Mouse (Mus musculus): ENCODE results near the gene Ifitm10. TPM values are rescaled to one million over a fixed set of nuclear protein-coding genes. Genes with fewer than 3 reads are reported as not detected.
"Not testable (repeated sequence)": the region's sequence is repeated elsewhere in the genome, so short reads cannot be mapped to it uniquely, and the experiment has no call there.

The Ifitm10 gene
- total RNA-seq, 2 experiments from 2014 or later, result 26.4 to 28.8 TPM

GRCm38 (mm10) chr7:142293851-142294250, 79.7 kb downstream of the Ifitm10 start:
- intact Hi-C loops (cut with DNase I), result loop anchor here (1.0 kb wide), 1 partner anchor 17 kb away; no protein-coding TSS in a partner anchor
- DNase-seq (ENCODE audit: low spot score in 2 of 2), result peak in 1 of 2 experiments; percentile 13

DNA sequence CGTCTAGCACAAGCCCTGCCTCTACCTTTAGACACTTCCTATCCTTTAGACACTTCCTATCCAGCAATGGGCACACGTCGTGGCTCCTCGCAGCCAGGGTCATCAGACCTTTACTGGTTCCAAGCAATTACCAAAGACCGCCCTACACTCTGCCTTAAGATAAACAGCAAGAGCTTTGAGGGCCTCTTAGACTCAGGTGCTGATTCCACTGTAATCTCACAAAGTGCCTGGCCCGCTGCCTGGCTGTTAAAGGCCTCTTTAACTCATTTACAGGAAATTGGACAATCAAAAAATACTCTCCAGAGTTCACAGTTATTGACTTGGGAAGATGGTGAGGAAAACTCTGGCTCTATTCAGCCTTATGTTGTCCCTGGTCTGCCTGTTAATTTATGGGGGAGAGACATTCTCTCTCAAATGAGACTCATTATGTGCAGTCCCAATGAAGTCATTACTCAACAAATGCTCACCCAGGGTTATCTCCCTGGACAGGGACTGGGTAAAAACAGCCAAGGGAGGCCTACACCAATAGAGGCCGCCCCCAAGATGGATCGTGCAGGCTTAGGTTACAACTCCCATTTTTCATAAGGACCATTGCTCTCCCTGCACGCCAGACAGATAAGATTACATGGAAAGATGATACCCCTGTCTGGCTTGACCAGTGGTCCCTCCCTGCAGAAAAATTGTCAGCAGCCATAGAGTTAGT, 87.5 kb downstream of the Ifitm10 start:
- intact Hi-C loops (cut with DNase I); DNase-seq (ENCODE audit: low spot score in 2 of 2): not testable (repeated sequence)

- intact Hi-C loops (cut with DNase I), result no loop called here
- peak; percentile 18 to 21 for DNase-seq (ENCODE audit: low spot score in 2 of 2)
Observed at GRCm38 (mm10) chr7:142285130-142285835, 88.3 kb downstream of the Ifitm10 start.

DNA sequence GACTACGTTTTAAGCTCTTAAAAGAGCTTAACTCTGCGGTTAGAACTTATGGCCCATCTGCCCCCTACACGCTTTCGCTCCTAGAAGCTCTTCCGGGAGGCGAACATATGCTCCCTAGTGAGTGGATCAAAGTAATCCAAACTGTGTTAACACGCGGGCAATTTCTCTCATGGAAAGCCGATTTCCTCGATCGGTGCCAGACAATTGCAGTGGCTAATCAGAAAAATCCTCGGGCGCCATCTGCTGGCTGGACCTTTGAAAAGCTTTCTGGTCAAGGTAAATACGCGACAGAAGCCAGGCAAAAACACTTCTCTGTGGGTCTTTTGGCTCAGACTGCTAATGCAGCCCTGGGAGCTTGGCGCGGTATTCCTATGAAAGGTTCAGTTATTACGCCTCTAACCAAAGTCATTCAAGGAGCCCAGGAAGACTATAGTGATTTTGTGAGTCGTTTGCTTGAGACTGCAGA, 88.9 kb downstream of the Ifitm10 start:
- intact Hi-C loops (cut with DNase I), result no loop called here

DNA sequence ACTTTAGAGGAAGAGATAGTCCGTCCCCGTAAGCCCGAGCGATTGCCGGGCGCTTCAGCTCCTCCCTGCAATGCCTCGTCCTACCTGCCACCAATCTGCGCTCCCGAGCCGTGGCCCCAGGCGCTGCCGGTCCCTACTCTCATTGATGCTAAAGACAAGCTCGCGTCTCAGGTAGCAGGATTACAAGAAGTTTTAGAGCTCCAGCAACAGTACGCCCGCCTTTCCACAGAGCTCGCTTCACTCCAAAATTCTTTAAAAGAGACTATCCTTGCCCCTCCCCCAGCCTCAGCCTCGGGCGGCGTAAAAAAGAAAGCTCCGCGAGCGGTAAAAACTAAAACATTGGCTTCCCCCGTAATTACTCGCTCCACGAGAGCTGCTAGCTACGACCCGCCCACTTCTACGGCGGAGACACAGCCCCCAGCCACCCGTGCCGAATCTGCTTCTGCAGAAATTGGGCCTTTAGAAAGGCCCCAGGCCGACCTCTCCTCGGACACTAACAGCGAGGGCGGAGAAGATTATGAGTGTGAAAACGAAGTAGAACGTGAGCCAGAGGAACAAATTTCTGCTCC, 89.4 kb downstream of the Ifitm10 start:
- intact Hi-C loops (cut with DNase I), result no loop called here
- DNase-seq (ENCODE audit: low spot score in 2 of 2), result peak; percentile 11 to 23

More for the DNA sequence above, 88.9 kb downstream of the Ifitm10 start:
- DNase-seq (ENCODE audit: low spot score in 2 of 2), result peak; percentile 88 to 91

DNA sequence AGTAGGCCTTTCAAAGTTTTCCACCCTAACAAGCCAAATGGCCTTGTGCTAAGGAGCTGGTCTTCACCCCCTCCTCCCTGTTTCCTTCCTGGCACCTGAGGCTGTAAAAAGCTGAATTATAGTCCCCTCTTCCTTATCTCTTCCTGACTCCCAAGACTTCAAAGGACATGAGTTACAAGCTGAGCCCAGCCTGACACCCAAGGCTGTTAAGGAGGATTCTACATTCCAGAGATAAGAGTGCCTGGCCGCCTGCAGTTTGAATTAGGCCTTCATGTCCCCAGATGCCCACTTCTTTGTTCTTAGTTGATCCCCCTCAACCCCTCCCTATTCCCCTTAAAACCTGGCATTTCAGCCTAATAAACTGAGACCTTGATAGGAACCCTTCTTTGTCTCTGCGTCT, 90.7 kb downstream of the Ifitm10 start:
- DNase-seq (ENCODE audit: low spot score in 2 of 2); intact Hi-C loops (cut with DNase I): not testable (repeated sequence)

- intact Hi-C loops (cut with DNase I); DNase-seq (ENCODE audit: low spot score in 2 of 2): not testable (repeated sequence)
Observed at GRCm38 (mm10) chr7:142279291-142279690, 94.3 kb downstream of the Ifitm10 start.

DNA sequence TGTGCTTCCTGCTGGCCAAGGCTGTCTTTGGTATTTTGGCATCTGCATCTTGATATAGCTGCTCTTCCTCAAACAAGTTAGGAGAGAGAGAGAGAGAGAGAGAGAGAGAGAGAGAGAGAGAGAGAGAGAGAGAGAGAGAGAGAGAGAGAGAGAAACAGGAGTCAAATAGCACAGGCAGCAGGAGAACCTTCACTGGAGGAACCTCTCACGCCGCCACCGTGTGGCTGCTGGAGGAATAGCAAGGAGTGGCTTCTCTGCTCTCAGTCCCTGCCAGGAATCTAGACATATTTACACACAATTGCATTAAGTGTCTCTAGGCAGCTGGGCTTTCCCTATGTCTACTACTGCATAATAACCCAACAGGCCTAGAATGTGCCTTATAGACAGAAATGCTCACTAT, 95.4 kb downstream of the Ifitm10 start:
- DNase-seq (ENCODE audit: low spot score in 2 of 2), result peak; percentile 58 to 66
- intact Hi-C loops (cut with DNase I), result not testable (repeated sequence)

Other genes starting within 250 kb of the Ifitm10 start
- gene Gm39115, start 237.7 kb downstream of the Ifitm10 start, total RNA-seq (2021), result not detected
- not detected for gene Gm45337, start 229.1 kb downstream of the Ifitm10 start, total RNA-seq (2021)
- not detected for gene Gm29735, start 216.6 kb downstream of the Ifitm10 start, total RNA-seq (2021)
- not detected for gene Gm4553, start 208.0 kb downstream of the Ifitm10 start, total RNA-seq (2021)
- not detected for gene Krtap5-2, start 197.7 kb downstream of the Ifitm10 start, total RNA-seq (2021)
- not detected for gene Gm10153, start 183.4 kb downstream of the Ifitm10 start, total RNA-seq (2021)
- gene Krtap5-3, start 172.4 kb downstream of the Ifitm10 start, total RNA-seq (2021), result not detected
- not detected for gene Gm7579, start 161.9 kb downstream of the Ifitm10 start, total RNA-seq (2021)
- not detected for gene Krtap5-5, start 143.8 kb downstream of the Ifitm10 start, total RNA-seq (2021)
- not detected for gene Gm40460, start 132.7 kb downstream of the Ifitm10 start, total RNA-seq (2021)
- gene Gm2431, start 115.4 kb downstream of the Ifitm10 start, total RNA-seq (2021), result not detected
- gene Gm4559, start 99.4 kb downstream of the Ifitm10 start, total RNA-seq (2021), result not detected
- gene Krtap5-1, start 76.6 kb downstream of the Ifitm10 start, total RNA-seq (2021), result not detected
- gene Krtap5-4, start 70.2 kb downstream of the Ifitm10 start, total RNA-seq (2021), result not detected
- 1 to 10 TPM in 1 of 2 experiments, under 1 TPM in 1; 0.57 to 6.8 TPM for gene Gm49369, start 8.9 kb upstream of the Ifitm10 start, total RNA-seq (2021)
- 100 to 1,000 TPM; 318 to 337 TPM for gene Ctsd, start 14.3 kb upstream of the Ifitm10 start, total RNA-seq (2021)
- not detected for gene Syt8, start 61.1 kb upstream of the Ifitm10 start, total RNA-seq (2021)
- not detected for gene Tnni2, start 68.1 kb upstream of the Ifitm10 start, total RNA-seq (2021)
- gene Lsp1, start 87.1 kb upstream of the Ifitm10 start, total RNA-seq (2021), result 1 to 10 TPM; 5.2 to 5.4 TPM
- not detected for gene Tnnt3, start 125.1 kb upstream of the Ifitm10 start, total RNA-seq (2021)
- 1 to 10 TPM; 3.3 to 6.9 TPM for gene Mrpl23, start 158.9 kb upstream of the Ifitm10 start, total RNA-seq (2021)